Mouse (Mus musculus): ENCODE data around the gene Clk2. TPM values are rescaled to one million over a fixed set of nuclear protein-coding genes. Genes with fewer than 3 reads are reported as not detected.

The Clk2 gene
- polyA plus RNA-seq, 1 experiment, result 72.2 TPM

- H3K27me3 ChIP-seq (ENCODE audit: control insufficient read depth, insufficient read depth, low read length), result no peaks in the 10 kb centered on the region
- H3K4me3 ChIP-seq (ENCODE audit: extremely low read depth, insufficient read depth, insufficient read length), result no peak overlapping the region
- H3K4me1 ChIP-seq (ENCODE audit: control insufficient read depth, insufficient read depth, insufficient read length), result no peaks in the 10 kb centered on the region
- H3K36me3 ChIP-seq (ENCODE audit: control insufficient read depth, insufficient read depth, low read length), result no peaks in the 10 kb centered on the region
- H3K27ac ChIP-seq (ENCODE audit: insufficient read depth, low read length), result no peak overlapping the region
- TF ChIP-seq POLR2A (IDR thresholded peaks at IDR 0.05; ENCODE audit: low read depth, low read length) (no peak), CTCF (IDR thresholded peaks at IDR 0.05; ENCODE audit: extremely low read depth, insufficient read depth, insufficient read length, insufficient replicate concordance) (peak; percentile 10; the same call in 1 of the 2 replicates)
- DNase-seq (ENCODE audit: low read depth in 1 of 2, low spot score in 2 of 2), result no peak
- WGBS, result 20% methylated on average over 30 of the region's 30 CpGs
These were observed 32.1 kb upstream of the Clk2 start for GRCm38 (mm10) chr3:89132285-89133062.

- Histone ChIP-seq H3K4me1 (ENCODE audit: control insufficient read depth, insufficient read depth, insufficient read length) (no peaks in the 10 kb centered on the region), H3K4me3 (ENCODE audit: extremely low read depth, insufficient read depth, insufficient read length) (no peak overlapping the region), H3K36me3 (ENCODE audit: control insufficient read depth, insufficient read depth, low read length) (no peaks in the 10 kb centered on the region), H3K27me3 (ENCODE audit: control insufficient read depth, insufficient read depth, low read length) (no peaks in the 10 kb centered on the region), H3K27ac (ENCODE audit: insufficient read depth, low read length) (no peak overlapping the region)
- TF ChIP-seq CTCF (IDR thresholded peaks at IDR 0.05; ENCODE audit: extremely low read depth, insufficient read depth, insufficient read length, insufficient replicate concordance), result no peak
- TF ChIP-seq POLR2A (IDR thresholded peaks at IDR 0.05; ENCODE audit: low read depth, low read length), result no peak
- 81% methylated on average over 7 of the region's 7 CpGs for WGBS
- no peak for DNase-seq (ENCODE audit: low read depth in 1 of 2, low spot score in 2 of 2)
These were observed 31.5 kb upstream of the Clk2 start for GRCm38 (mm10) chr3:89133063-89133450.

DNA sequence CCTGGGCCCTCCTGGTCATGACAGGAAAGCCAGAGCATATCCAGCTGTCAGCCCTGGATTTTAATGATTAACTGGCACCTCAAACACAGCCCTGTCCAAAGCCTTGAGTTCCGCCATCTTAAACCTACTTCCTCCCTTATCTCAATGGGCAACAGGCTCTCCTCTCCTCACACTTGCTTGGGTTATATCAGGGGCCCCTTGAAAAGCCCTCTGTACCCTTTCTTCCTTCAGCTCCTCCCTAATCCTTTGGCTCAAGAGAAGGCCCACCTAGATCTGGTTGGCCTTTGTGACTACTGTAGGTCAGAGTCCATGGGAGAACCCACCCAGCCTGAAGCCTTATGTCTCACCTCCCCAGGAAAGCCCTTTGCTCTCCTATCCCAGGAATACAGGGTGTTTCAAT lies 30.8 kb upstream of the Clk2 start:
- H3K4me3 ChIP-seq (ENCODE audit: extremely low read depth, insufficient read depth, insufficient read length), result no peak overlapping the region
- no peak for DNase-seq (ENCODE audit: low read depth in 1 of 2, low spot score in 2 of 2)
- 65% methylated on average over 1 of the region's 1 CpGs for WGBS
- H3K4me1 ChIP-seq (ENCODE audit: control insufficient read depth, insufficient read depth, insufficient read length), result no peaks in the 10 kb centered on the region
- TF ChIP-seq CTCF (IDR thresholded peaks at IDR 0.05; ENCODE audit: extremely low read depth, insufficient read depth, insufficient read length, insufficient replicate concordance) (no peak), POLR2A (IDR thresholded peaks at IDR 0.05; ENCODE audit: low read depth, low read length) (no peak)
- H3K27me3 ChIP-seq (ENCODE audit: control insufficient read depth, insufficient read depth, low read length), result no peaks in the 10 kb centered on the region
- H3K36me3 ChIP-seq (ENCODE audit: control insufficient read depth, insufficient read depth, low read length), result no peaks in the 10 kb centered on the region
- H3K27ac ChIP-seq (ENCODE audit: insufficient read depth, low read length), result no peak overlapping the region

GRCm38 (mm10) chr3:89135958-89136357 lies 28.6 kb upstream of the Clk2 start, which contains the start of gene Pklr:
Gene Pklr (plus strand): TSS chr3:89136142.
- Histone ChIP-seq H3K4me3 (ENCODE audit: extremely low read depth, insufficient read depth, insufficient read length) (no peak within 1 kb of the TSS), H3K27ac (ENCODE audit: insufficient read depth, low read length) (no peak within 1 kb of the TSS), H3K4me1 (ENCODE audit: control insufficient read depth, insufficient read depth, insufficient read length) (no peaks in the 10 kb centered on the region), H3K36me3 (ENCODE audit: control insufficient read depth, insufficient read depth, low read length) (no peaks in the 10 kb centered on the region), H3K27me3 (ENCODE audit: control insufficient read depth, insufficient read depth, low read length) (no peaks in the 10 kb centered on the region)
- WGBS, result 57% methylated on average over 3 of the region's 3 CpGs
- TF ChIP-seq POLR2A (IDR thresholded peaks at IDR 0.05; ENCODE audit: low read depth, low read length) (no peak), CTCF (IDR thresholded peaks at IDR 0.05; ENCODE audit: extremely low read depth, insufficient read depth, insufficient read length, insufficient replicate concordance) (no peak)
- DNase-seq (ENCODE audit: low read depth in 1 of 2, low spot score in 2 of 2), result no peak

- H3K27ac ChIP-seq (ENCODE audit: insufficient read depth, low read length), result no peak overlapping the region
- 45% methylated on average over 9 of the region's 9 CpGs for WGBS
- no peaks in the 10 kb centered on the region for H3K4me1 ChIP-seq (ENCODE audit: control insufficient read depth, insufficient read depth, insufficient read length)
- H3K36me3 ChIP-seq (ENCODE audit: control insufficient read depth, insufficient read depth, low read length), result no peaks in the 10 kb centered on the region
- no peak for DNase-seq (ENCODE audit: low read depth in 1 of 2, low spot score in 2 of 2)
- H3K27me3 ChIP-seq (ENCODE audit: control insufficient read depth, insufficient read depth, low read length), result no peaks in the 10 kb centered on the region
- H3K4me3 ChIP-seq (ENCODE audit: extremely low read depth, insufficient read depth, insufficient read length), result no peak overlapping the region
- TF ChIP-seq POLR2A (IDR thresholded peaks at IDR 0.05; ENCODE audit: low read depth, low read length) (no peak), CTCF (IDR thresholded peaks at IDR 0.05; ENCODE audit: extremely low read depth, insufficient read depth, insufficient read length, insufficient replicate concordance) (no peak)
These were observed 28.2 kb upstream of the Clk2 start for GRCm38 (mm10) chr3:89136365-89136764.

- H3K36me3 ChIP-seq (ENCODE audit: control insufficient read depth, insufficient read depth, low read length), result no peaks in the 10 kb centered on the region
- WGBS, result 69% methylated on average over 10 of the region's 10 CpGs
- no peaks in the 10 kb centered on the region for H3K27me3 ChIP-seq (ENCODE audit: control insufficient read depth, insufficient read depth, low read length)
- no peak for TF ChIP-seq POLR2A (IDR thresholded peaks at IDR 0.05; ENCODE audit: low read depth, low read length)
- no peak for TF ChIP-seq CTCF (IDR thresholded peaks at IDR 0.05; ENCODE audit: extremely low read depth, insufficient read depth, insufficient read length, insufficient replicate concordance)
- no peaks in the 10 kb centered on the region for H3K4me1 ChIP-seq (ENCODE audit: control insufficient read depth, insufficient read depth, insufficient read length)
- DNase-seq (ENCODE audit: low read depth in 1 of 2, low spot score in 2 of 2), result no peak
- no peak overlapping the region for H3K4me3 ChIP-seq (ENCODE audit: extremely low read depth, insufficient read depth, insufficient read length)
- no peak overlapping the region for H3K27ac ChIP-seq (ENCODE audit: insufficient read depth, low read length)
These were observed 19.8 kb upstream of the Clk2 start for GRCm38 (mm10) chr3:89144821-89145220.

DNA sequence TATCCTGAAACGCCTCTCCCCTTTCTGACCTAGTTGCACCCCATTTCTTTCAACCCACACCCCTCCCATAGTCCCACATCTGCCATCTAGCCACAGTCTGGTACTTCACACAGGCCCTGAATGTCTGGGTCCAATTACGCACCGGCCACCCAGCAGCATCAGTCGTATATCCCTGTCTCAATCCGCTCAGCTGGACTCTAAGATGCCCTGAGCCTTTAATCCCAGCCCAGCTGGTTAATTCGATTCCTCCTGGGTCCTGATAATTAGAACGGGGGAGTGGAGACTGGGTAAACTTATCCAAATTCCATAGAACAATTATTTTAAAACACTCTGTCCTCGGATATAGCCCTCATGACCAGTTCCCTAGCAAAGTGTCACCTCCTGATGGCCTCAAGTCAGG lies 19.0 kb upstream of the Clk2 start:
- Histone ChIP-seq H3K36me3 (ENCODE audit: control insufficient read depth, insufficient read depth, low read length) (no peaks in the 10 kb centered on the region), H3K4me1 (ENCODE audit: control insufficient read depth, insufficient read depth, insufficient read length) (no peaks in the 10 kb centered on the region), H3K4me3 (ENCODE audit: extremely low read depth, insufficient read depth, insufficient read length) (no peak overlapping the region), H3K27ac (ENCODE audit: insufficient read depth, low read length) (no peak overlapping the region), H3K27me3 (ENCODE audit: control insufficient read depth, insufficient read depth, low read length) (no peaks in the 10 kb centered on the region)
- 80% methylated on average over 8 of the region's 8 CpGs for WGBS
- DNase-seq (ENCODE audit: low read depth in 1 of 2, low spot score in 2 of 2), result no peak
- TF ChIP-seq CTCF (IDR thresholded peaks at IDR 0.05; ENCODE audit: extremely low read depth, insufficient read depth, insufficient read length, insufficient replicate concordance) (no peak), POLR2A (IDR thresholded peaks at IDR 0.05; ENCODE audit: low read depth, low read length) (no peak)
